Mouse (Mus musculus): ENCODE measurements around the gene Klhl31.

DNA sequence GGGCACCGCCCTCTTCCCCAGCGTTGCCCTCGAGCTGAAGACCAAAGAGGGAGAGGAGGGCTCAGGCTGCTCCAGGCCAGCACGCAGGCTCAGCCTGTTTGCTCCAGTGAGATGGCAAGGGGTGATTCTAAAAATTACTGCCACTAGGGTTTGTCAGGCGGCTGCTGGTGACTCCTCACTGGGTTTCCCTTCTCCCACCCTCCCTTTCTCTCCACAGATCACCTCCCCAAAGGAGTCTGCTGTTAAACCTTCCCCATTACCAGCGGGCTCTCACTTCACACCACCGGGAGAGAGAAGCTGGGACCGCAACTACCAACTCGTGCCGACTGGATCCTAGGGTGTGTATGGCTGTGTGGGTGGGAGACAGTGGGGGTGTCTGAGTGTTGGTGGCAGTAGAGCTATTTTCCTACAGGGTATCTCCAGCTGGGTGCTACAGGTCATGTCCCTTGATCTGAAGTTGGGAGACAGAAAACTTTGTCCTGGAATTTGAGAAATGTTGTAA, at the start of gene Klhl31:
- TF ChIP-seq EP300 (IDR thresholded peaks at IDR 0.05) (no peak), CTCF (IDR thresholded peaks at IDR 0.05) (no peak)

Measured in lung, postnatal 0 days (tissue).